Mouse (Mus musculus) C2C12 (cell line): ENCODE data around the gene Alg12. TPM values are rescaled to one million over a fixed set of nuclear protein-coding genes. Genes with fewer than 3 reads are reported as not detected.
"Not testable (repeated sequence)": the region's sequence is repeated elsewhere in the genome, so short reads cannot be mapped to it uniquely, and the experiment has no call there.

ENCODE experiments used
- H3K27me3 ChIP-seq: one replicate; pipeline ENCODE4 v1.6.1; 2011; ENCODE audit not compliant: control insufficient read depth, insufficient read depth, insufficient read length
- H3K36me3 ChIP-seq: one replicate; pipeline ENCODE4 v1.6.1; 2011; ENCODE audit not compliant: control insufficient read depth, insufficient read depth
- H3K4me3 ChIP-seq: one replicate; pipeline ENCODE4 v1.5.1; 2011; ENCODE audit warnings: mild to moderate bottlenecking, control low read depth; ENCODE audit not compliant: poor library complexity, insufficient read depth, severe bottlenecking
- H3K79me2 ChIP-seq: one replicate; pipeline ENCODE4 v1.6.1; 2011; ENCODE audit not compliant: control insufficient read depth, insufficient read depth
- H3K79me3 ChIP-seq: one replicate; pipeline ENCODE4 v1.6.1; 2011; ENCODE audit warnings: low read depth, control low read depth
- H3ac ChIP-seq: one replicate; pipeline ENCODE3; 2011; ENCODE audit warnings: low read depth; ENCODE audit not compliant: control insufficient read depth, insufficient read length
- CEBPB ChIP-seq: IDR thresholded peaks from one replicate; pipeline ENCODE4 v1.6.1; 2011; ENCODE audit warnings: low read depth, mild to moderate bottlenecking, control low read depth, moderate library complexity
- CTCF ChIP-seq: IDR thresholded peaks from one replicate; pipeline ENCODE4 v1.5.1; 2011; ENCODE audit not compliant: control insufficient read depth, insufficient read depth, insufficient read length
- FOSL1 ChIP-seq: IDR thresholded peaks from one replicate; pipeline ENCODE4 v1.8.0; 2011; ENCODE audit warnings: mild to moderate bottlenecking, low read length; ENCODE audit not compliant: poor library complexity, insufficient read depth, severe bottlenecking
- MAX ChIP-seq: IDR thresholded peaks from one replicate; pipeline ENCODE4 v1.6.1; 2011; ENCODE audit warnings: mild to moderate bottlenecking, control low read depth
- MYOD1 ChIP-seq: IDR thresholded peaks from one replicate; pipeline ENCODE4 v1.6.1; 2011; ENCODE audit warnings: low read depth; ENCODE audit not compliant: control insufficient read depth, insufficient read length
- MYOG ChIP-seq: IDR thresholded peaks from one replicate; pipeline ENCODE4 v1.6.1; 2011; ENCODE audit not compliant: control insufficient read depth, insufficient read length; ENCODE audit errors: extremely low read depth
- USF1 ChIP-seq: IDR thresholded peaks from one replicate; pipeline ENCODE4 v1.6.1; 2011; ENCODE audit warnings: low read depth, mild to moderate bottlenecking, control low read depth, moderate library complexity
- polyA plus RNA-seq: library from polyadenylated mRNA; unstranded; fragments of >200 nt; fragmentation: generic; extraction: Trizol; gene quantifications from one replicate; pipeline ENCODE4 v1.2.1, GENCODE M21; 2012; ENCODE audit warnings: missing spikeins

Alg12 gene
- polyA plus RNA-seq, 1 experiment = 14.2 TPM

DNA sequence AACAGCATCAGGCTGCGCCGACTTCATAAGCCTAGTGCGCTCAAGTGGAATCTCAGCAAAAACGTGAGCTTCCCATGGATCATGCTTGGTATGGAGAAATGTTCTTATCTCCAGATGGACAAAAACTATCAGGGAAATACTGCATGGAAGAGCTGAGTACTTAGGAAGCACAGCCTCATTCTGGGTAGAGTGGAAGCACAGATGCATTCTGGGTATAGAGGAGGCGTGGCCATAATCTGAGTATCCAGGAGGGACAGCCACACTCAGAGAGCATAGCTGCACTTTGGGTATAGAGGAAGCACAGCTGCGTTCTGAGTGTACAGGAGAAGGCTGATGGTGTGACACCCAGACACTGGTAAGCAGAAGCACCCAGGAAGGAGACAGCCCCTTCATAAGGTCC is 16.8 kb downstream of the Alg12 start:
- Histone ChIP-seq H3K79me2 (no peaks in the 10 kb centered on the region), H3K79me3 (no peaks in the 10 kb centered on the region), H3ac (no peak overlapping the region), H3K27me3 (no peaks in the 10 kb centered on the region), H3K36me3 (peaks cover 20% of the 10 kb centered on the region), H3K4me3 (no peak overlapping the region)
- no peak for TF ChIP-seq CTCF
- no peak for TF ChIP-seq MAX

DNA sequence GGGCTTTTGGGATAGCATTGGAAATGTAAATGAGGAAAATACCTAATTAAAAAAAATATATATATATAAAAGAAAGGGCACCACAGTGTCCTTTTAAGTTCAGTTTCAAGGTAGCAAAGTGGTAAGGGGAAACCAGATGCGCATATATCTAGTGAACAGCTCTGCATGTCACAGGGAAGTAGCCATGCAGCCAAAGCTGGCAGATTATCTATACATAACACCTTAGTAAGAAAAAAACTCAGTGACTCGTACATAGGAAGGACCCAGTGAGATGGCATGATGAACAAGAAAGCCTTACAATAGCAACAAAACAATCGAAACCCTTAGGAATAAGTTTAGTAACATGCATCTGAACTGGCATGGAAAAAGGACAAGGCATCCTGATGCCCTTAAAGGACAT is 17.2 kb downstream of the Alg12 start:
- no peaks in the 10 kb centered on the region for H3K79me3 ChIP-seq
- no peak overlapping the region for H3ac ChIP-seq
- no peaks in the 10 kb centered on the region for H3K27me3 ChIP-seq
- no peaks in the 10 kb centered on the region for H3K79me2 ChIP-seq
- TF ChIP-seq FOSL1 = no peak
- no peak for TF ChIP-seq USF1
- no peak for TF ChIP-seq MAX
- TF ChIP-seq MYOD1 = no peak
- TF ChIP-seq CTCF = no peak
- TF ChIP-seq MYOG = no peak
- no peak for TF ChIP-seq CEBPB
- H3K4me3 ChIP-seq = no peak overlapping the region
- peaks cover 20% of the 10 kb centered on the region for H3K36me3 ChIP-seq

DNA sequence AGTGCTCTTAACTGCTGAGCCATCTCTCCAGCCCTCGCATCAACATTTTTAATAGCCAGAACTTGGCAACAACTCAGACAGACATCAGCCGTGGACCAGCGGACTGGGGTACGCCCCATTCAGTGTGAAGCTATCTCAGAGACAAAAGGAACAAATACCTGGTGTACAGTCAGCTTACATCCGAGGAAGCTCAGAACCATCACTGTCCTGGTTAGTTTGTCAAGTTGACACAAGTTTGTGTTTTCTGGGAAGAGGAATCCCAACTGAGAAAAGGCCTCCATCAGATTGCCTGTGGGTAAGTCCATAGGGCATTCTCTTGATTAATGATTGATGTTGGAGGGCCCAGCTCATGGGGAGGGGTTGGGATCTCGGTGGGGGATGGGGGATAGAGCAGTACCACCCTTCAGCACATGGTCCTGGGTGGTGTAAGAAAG is 18.2 kb downstream of the Alg12 start:
- no peak for TF ChIP-seq CEBPB
- no peak for TF ChIP-seq MAX
- TF ChIP-seq MYOG = no peak
- no peak for TF ChIP-seq MYOD1
- no peak for TF ChIP-seq FOSL1
- TF ChIP-seq CTCF = no peak
- TF ChIP-seq USF1 = no peak
- no peaks in the 10 kb centered on the region for H3K79me2 ChIP-seq
- peaks cover 13% of the 10 kb centered on the region for H3K36me3 ChIP-seq
- no peak overlapping the region for H3ac ChIP-seq
- no peaks in the 10 kb centered on the region for H3K27me3 ChIP-seq
- H3K79me3 ChIP-seq = no peaks in the 10 kb centered on the region
- H3K4me3 ChIP-seq = no peak overlapping the region

DNA sequence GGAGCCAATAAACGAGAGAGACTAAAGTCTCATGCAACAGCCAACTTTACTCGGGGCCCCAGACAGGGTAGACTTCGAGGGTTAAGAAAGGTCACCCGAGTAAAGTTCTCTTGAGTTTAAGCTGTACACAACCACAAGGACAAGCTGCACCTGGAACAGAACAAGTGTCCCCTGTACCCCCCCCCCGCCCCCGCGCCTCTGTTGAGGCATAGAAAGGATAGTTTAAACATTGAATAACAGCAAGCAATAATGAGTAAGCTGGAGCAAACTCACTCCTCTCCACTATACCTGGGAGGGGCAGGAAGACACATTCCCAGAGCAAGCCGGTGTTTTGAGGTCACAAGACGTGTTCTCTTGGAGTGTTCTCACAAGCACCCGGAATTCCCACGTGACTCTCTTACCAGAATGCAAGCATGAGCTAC is 19.2 kb downstream of the Alg12 start:
- Histone ChIP-seq H3K36me3 (peaks cover 4% of the 10 kb centered on the region), H3ac (no peak overlapping the region), H3K27me3 (no peaks in the 10 kb centered on the region), H3K4me3 (no peak overlapping the region), H3K79me3 (no peaks in the 10 kb centered on the region), H3K79me2 (no peaks in the 10 kb centered on the region)
- TF ChIP-seq FOSL1 = no peak
- TF ChIP-seq MYOG = no peak
- TF ChIP-seq CEBPB = no peak
- TF ChIP-seq MAX = no peak
- TF ChIP-seq USF1 = no peak
- TF ChIP-seq MYOD1 = no peak
- no peak for TF ChIP-seq CTCF

DNA sequence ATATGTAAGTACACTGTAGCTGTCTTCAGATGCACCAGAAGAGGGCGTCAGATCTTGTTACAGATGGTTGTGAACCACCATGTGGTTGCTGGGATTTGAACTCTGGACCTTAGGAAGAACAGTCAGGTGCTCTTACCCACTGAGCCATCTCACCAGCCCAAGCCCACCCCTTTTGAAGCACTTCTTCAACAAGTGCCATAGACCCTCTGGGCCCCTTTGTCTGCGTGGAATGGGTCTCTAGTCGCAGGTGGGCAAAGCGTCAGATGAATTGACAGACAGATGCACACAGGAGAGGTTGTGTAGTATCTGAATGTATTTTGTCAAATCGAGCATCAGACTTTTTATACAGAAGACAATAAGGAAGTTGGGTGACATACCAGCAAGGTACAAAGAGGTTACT is 24.4 kb downstream of the Alg12 start:
- not testable (repeated sequence) for H3ac ChIP-seq, H3K36me3 ChIP-seq, H3K79me3 ChIP-seq, H3K79me2 ChIP-seq, H3K4me3 ChIP-seq, H3K27me3 ChIP-seq

DNA sequence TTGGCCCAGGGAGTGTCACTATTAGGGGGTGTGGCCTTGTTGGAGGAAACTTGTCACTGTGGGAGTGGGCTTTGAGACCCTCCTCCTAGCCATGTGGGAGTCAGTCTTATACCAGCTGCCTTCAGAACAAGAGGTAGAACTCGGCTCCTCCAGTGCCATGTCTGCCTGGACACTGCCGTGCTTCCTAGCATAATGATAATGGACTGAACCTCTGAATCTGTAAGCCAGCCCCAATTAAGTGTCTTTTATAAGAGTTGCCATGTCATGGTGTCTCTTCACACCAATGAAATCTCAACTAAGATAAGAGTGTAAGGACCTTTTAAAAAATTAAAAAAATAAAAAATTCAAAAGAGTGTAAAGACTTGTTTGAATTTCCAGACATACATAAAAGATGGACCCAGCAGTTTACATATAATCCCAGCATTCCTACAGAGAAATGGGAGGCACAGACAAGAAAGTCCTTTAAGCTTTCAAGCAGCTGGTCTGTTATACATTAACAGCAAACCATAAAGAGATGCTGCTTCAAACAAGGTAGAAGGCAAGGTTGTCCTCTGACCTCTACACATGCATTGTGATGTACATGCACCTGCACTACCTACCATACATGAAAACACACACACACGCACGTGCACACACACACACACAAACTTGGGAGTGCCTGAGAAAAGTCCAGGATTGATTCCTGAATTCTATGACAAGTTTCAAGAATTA is 26.8 kb downstream of the Alg12 start:
- Histone ChIP-seq H3K79me3 (no peaks in the 10 kb centered on the region), H3K27me3 (no peaks in the 10 kb centered on the region), H3ac (no peak overlapping the region), H3K79me2 (no peaks in the 10 kb centered on the region), H3K36me3 (no peaks in the 10 kb centered on the region), H3K4me3 (no peak overlapping the region)
- no peak for TF ChIP-seq MAX

DNA sequence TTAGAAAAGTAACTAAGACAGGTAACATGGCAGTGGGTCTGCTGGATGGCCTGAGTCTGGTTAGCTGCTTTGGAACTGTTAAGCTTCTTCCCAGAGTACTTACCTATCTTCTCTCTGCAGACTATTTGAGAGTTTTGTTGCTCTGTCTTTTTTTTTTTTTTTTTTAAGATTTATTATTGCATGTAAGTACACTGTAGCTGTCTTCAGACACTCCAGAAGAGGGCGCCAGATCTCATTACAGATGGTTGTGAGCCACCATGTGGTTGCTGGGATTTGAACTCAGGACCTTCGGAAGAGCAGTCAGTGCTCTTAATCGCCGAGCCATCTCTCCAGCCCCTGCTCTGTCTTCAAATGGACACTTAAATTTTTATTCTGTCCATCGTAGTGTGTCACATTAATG is 44.5 kb downstream of the Alg12 start:
- H3K4me3 ChIP-seq, H3K27me3 ChIP-seq, H3K79me3 ChIP-seq, H3ac ChIP-seq: not testable (repeated sequence)
- Histone ChIP-seq H3K36me3 (peaks cover 71% of the 10 kb centered on the region), H3K79me2 (peaks cover 68% of the 10 kb centered on the region)
